Mouse (Mus musculus): ENCODE data around the gene Il5ra.

GRCm38 (mm10) chr6:106747804-106748203 is 1.0 kb downstream of the Il5ra start:
- TF ChIP-seq EP300 (optimal IDR thresholded peaks at IDR 0.05) (no peak), CTCF (IDR thresholded peaks at IDR 0.05; ENCODE audit: low read depth) (no peak)

All from stomach, postnatal 0 days (tissue).